Mouse (Mus musculus): ENCODE results near the gene Ppp1r14b. TPM values are rescaled to one million over a fixed set of nuclear protein-coding genes. Genes with fewer than 3 reads are reported as not detected.

Gene Ppp1r14b
- polyA plus RNA-seq, 1 experiment from 2014 or later: 99.5 TPM

DNA sequence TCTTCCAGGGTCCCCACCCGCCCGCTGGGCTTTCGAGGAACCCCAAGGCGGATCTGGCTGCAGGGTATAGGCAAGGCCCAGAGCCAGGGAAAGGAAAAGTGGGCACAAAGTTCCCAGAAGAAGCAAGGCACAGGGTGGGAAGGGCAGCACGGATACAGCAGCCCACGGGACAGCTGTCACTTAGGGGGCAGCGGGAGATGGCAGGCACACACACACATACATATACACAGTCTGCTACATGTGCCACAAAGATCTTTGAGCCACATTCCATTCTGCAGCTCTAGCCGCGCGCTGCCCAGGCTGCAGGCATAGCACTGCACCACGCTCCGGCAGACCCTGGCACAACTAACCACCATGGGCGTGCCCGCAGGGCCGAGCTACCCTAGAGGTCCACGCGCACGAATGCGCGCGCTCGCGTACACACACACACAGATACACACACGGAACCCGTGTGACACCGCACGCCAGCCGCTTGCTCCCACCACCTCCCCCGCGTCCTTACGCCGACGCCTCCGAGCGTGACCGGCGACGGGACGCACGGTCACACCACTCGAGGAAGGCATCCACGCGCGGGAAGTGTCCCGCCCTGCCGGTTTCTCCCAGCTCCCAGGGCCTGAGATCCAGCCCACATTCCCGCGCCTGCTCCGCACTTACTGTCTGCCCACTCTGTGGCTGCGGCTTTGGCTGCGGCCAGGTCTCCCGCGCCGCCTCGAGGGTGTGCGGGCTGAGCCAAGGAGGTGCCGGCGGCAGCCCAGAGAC is 41.2 kb upstream of the Ppp1r14b start:
- Histone ChIP-seq H3K36me3 (ENCODE audit: control insufficient read depth, insufficient read depth, low read length) (no peaks in the 10 kb centered on the region), H3K9ac (replicated peaks; ENCODE audit: low read depth, low read length) (peak overlapping the region; percentile 30; the same call in 1 of the 2 replicates), H3K9me3 (ENCODE audit: control insufficient read depth, low read depth, low read length) (no peaks in the 10 kb centered on the region), H3K27me3 (ENCODE audit: control insufficient read depth, insufficient read depth, low read length) (peaks cover 39% of the 10 kb centered on the region), H3K4me2 (replicated peaks; ENCODE audit: low read depth, low read length) (peak overlapping the region; percentile 83), H3K4me1 (ENCODE audit: control insufficient read depth, insufficient read depth, low read length) (peaks cover 10% of the 10 kb centered on the region; the same call in 1 of the 2 replicates), H3K27ac (ENCODE audit: low read length) (no peak overlapping the region), H3K4me3 (ENCODE audit: low read depth, low read length) (peak overlapping the region; percentile 42)
- no peak for ATAC-seq (ENCODE audit: insufficient number of reproducible peaks, insufficient read depth, low FRiP score, low read depth)
- 5% methylated on average over 58 of the region's 58 CpGs for WGBS

DNA sequence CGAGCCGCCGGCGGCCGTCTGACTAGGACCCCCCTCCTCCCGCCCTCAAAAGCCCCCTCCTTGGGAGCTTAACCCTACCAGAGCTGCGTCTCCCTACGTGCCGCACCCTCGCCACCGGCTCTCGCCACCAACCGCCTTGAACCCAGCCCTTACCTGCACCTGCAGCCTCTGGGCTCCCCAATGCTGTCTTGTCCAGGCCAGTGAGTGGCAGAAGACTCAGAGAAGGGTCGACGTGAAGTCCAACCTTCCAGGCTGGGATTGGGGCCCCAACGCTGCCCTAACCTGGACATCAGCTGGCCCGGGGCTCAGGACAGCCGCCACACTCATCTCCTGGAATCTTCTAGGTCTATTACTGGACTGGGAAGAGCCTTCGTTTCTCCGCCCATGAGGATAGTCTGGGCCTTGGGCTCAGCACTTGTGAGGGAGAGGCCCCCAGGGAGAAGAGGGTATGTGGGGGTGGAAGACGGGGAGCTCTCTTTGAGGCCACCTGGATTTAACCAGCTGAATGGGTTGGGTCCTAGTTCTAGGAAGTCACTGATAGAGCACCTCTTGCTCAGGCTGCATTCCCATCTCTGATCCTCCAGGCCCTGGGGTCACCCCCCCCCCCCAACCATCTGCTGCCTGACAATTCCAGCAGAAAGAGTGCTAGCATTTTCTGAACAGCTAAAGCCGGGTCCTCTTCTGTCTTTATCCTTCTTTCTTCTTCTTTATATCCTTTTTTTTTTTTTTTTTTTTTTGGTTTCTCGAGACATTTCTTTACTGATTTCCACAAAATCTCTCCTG is 40.4 kb upstream of the Ppp1r14b start, which contains the start of gene Kcnk4:
TSS of gene Kcnk4 (minus strand) at position 321 of the 783 bp plus-strand sequence.
- H3K27me3 ChIP-seq (ENCODE audit: control insufficient read depth, insufficient read depth, low read length): peaks cover 39% of the 10 kb centered on the region
- H3K4me2 ChIP-seq (replicated peaks; ENCODE audit: low read depth, low read length): peak within 1 kb of the TSS; percentile 83
- ATAC-seq (ENCODE audit: insufficient number of reproducible peaks, insufficient read depth, low FRiP score, low read depth): no peak
- H3K4me1 ChIP-seq (ENCODE audit: control insufficient read depth, insufficient read depth, low read length): peaks cover 10% of the 10 kb centered on the region; the same call in 1 of the 2 replicates
- H3K27ac ChIP-seq (ENCODE audit: low read length): no peak within 1 kb of the TSS
- no peaks in the 10 kb centered on the region for H3K9me3 ChIP-seq (ENCODE audit: control insufficient read depth, low read depth, low read length)
- H3K9ac ChIP-seq (replicated peaks; ENCODE audit: low read depth, low read length): peak within 1 kb of the TSS; percentile 30; the same call in 1 of the 2 replicates
- peak within 1 kb of the TSS; percentile 42 for H3K4me3 ChIP-seq (ENCODE audit: low read depth, low read length)
- WGBS: 11% methylated on average over 23 of the region's 23 CpGs
- no peaks in the 10 kb centered on the region for H3K36me3 ChIP-seq (ENCODE audit: control insufficient read depth, insufficient read depth, low read length)

DNA sequence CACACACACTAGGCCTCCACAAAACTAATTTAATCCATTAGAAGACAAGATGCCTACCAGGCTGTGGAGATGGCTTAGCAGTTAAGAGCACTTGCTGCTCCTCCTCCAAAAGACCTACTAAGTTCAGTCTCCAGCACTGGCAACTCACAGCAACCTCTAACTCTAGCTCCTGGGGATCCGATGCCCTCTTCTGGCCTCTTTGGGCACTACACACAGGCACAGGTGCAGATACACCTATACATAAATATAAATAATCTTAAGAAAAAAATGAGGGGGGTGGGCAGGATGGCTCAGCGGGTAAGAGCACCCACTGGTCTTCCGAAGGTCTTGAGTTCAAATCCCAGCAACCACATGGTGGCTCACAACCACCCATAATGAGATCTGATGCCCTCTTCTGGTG is 38.5 kb upstream of the Ppp1r14b start:
- H3K9me3 ChIP-seq (ENCODE audit: control insufficient read depth, low read depth, low read length): no peaks in the 10 kb centered on the region
- WGBS: 25% methylated on average over 3 of the region's 3 CpGs
- no peak overlapping the region for H3K9ac ChIP-seq (replicated peaks; ENCODE audit: low read depth, low read length)
- peaks cover 18% of the 10 kb centered on the region; the same call in 1 of the 2 replicates for H3K4me1 ChIP-seq (ENCODE audit: control insufficient read depth, insufficient read depth, low read length)
- H3K4me3 ChIP-seq (ENCODE audit: low read depth, low read length): no peak overlapping the region
- no peaks in the 10 kb centered on the region for H3K36me3 ChIP-seq (ENCODE audit: control insufficient read depth, insufficient read depth, low read length)
- peaks cover 39% of the 10 kb centered on the region for H3K27me3 ChIP-seq (ENCODE audit: control insufficient read depth, insufficient read depth, low read length)
- no peak overlapping the region for H3K27ac ChIP-seq (ENCODE audit: low read length)
- ATAC-seq (ENCODE audit: insufficient number of reproducible peaks, insufficient read depth, low FRiP score, low read depth): no peak
- no peak overlapping the region for H3K4me2 ChIP-seq (replicated peaks; ENCODE audit: low read depth, low read length)

DNA sequence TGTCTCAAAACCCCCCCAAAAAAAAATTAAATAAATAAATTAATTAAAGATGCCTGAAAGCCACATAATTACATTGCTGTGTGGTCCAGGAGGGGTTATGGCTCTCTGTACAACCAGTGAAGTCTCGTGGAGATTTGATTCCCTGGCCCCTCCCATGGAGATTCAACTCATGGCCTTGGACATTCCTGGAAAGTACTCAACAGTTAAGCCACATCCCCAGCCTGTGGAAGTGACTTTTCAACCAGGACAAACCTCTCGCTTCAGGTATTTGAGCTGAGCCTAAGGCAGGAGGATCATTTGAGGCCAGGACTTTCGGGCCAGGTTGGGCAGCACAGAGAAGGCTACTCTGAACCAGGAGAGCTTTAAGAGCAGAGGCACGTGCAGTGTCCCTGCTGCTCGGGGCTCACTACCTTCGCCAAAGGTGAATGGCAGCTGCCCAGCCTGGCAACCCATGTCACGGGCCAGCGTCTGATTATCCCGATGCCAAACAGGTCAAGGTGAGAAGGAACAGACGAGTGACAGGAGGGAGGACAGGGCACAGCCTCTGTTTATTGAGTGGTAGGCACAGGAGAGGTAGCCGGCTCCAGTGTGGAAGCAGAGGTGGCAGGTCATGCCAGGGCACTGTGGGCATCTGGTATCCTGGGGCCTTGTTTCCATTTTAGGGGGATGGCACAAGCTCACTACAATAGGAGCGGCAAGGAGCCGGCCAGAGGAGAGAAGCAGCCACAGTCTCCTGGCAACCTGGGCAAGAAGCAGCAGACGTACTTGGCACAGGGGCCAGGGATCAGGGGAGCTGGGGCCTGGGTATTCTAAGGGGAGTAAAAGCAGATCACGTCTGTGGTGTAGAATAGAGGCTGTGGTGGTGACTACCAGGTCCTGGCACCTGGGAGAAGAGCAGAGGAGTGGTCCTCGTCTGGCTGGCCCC is 37.0 kb upstream of the Ppp1r14b start:
- no peak for ATAC-seq (ENCODE audit: insufficient number of reproducible peaks, insufficient read depth, low FRiP score, low read depth)
- 79% methylated on average over 16 of the region's 16 CpGs for WGBS
- no peak overlapping the region for H3K4me3 ChIP-seq (ENCODE audit: low read depth, low read length)

DNA sequence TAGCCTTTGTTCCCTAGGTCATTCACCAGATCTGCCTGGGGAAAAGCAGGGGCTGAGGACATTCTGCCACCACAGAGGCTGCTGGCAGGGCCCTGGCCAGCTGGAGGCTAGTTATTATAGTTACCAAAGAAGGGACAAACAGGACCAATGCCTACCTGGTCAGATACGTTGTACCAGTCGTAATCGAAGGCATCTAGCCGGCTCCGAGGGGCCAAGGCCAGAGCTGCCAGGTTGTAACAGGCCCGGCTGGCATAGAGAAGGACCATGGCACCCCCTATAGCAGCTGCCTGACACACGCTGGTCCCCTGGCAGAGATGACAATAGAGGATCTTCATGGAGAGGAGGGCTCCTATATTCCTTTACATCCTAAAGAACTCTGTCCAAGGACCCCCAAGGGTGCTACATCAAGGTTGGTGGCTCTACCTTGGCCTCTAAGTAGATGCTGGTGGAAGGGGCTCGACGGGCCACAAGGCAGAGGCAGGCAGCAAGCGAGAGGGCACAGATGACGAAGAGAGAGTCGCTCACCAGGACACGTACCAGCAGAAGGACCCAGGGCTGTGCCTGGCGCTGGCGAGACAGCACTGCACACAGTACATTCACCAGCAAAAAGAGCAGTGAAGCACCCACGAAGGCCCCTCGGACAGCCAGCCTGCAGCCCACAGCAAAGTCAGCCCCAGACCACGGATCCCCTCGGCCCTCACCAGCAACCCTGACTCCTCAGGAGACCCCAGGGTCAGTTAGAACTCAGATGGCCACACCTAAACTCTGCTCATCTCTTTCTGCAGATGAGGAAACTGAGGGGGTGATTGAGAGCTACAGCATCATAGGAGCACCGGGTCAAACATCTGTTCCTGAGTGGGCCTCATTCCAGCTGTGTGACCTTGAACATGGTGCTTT is 35.4 kb upstream of the Ppp1r14b start:
- WGBS: 91% methylated on average over 20 of the region's 20 CpGs
- Histone ChIP-seq H3K4me1 (ENCODE audit: control insufficient read depth, insufficient read depth, low read length) (peaks cover 12% of the 10 kb centered on the region; the same call in 1 of the 2 replicates), H3K4me2 (replicated peaks; ENCODE audit: low read depth, low read length) (no peak overlapping the region), H3K9me3 (ENCODE audit: control insufficient read depth, low read depth, low read length) (no peaks in the 10 kb centered on the region), H3K27me3 (ENCODE audit: control insufficient read depth, insufficient read depth, low read length) (peaks cover 14% of the 10 kb centered on the region), H3K36me3 (ENCODE audit: control insufficient read depth, insufficient read depth, low read length) (no peaks in the 10 kb centered on the region; the same call in 1 of the 2 replicates), H3K4me3 (ENCODE audit: low read depth, low read length) (no peak overlapping the region), H3K27ac (ENCODE audit: low read length) (no peak overlapping the region), H3K9ac (replicated peaks; ENCODE audit: low read depth, low read length) (no peak overlapping the region)
- ATAC-seq (ENCODE audit: insufficient number of reproducible peaks, insufficient read depth, low FRiP score, low read depth): no peak

More for the DNA sequence above, 37.0 kb upstream of the Ppp1r14b start:
- H3K27ac ChIP-seq (ENCODE audit: low read length): no peak overlapping the region
- no peak overlapping the region for H3K9ac ChIP-seq (replicated peaks; ENCODE audit: low read depth, low read length)
- no peaks in the 10 kb centered on the region for H3K9me3 ChIP-seq (ENCODE audit: control insufficient read depth, low read depth, low read length)
- H3K27me3 ChIP-seq (ENCODE audit: control insufficient read depth, insufficient read depth, low read length): peaks cover 26% of the 10 kb centered on the region
- no peaks in the 10 kb centered on the region for H3K36me3 ChIP-seq (ENCODE audit: control insufficient read depth, insufficient read depth, low read length)
- no peak overlapping the region for H3K4me2 ChIP-seq (replicated peaks; ENCODE audit: low read depth, low read length)
- peaks cover 19% of the 10 kb centered on the region; the same call in 1 of the 2 replicates for H3K4me1 ChIP-seq (ENCODE audit: control insufficient read depth, insufficient read depth, low read length)

DNA sequence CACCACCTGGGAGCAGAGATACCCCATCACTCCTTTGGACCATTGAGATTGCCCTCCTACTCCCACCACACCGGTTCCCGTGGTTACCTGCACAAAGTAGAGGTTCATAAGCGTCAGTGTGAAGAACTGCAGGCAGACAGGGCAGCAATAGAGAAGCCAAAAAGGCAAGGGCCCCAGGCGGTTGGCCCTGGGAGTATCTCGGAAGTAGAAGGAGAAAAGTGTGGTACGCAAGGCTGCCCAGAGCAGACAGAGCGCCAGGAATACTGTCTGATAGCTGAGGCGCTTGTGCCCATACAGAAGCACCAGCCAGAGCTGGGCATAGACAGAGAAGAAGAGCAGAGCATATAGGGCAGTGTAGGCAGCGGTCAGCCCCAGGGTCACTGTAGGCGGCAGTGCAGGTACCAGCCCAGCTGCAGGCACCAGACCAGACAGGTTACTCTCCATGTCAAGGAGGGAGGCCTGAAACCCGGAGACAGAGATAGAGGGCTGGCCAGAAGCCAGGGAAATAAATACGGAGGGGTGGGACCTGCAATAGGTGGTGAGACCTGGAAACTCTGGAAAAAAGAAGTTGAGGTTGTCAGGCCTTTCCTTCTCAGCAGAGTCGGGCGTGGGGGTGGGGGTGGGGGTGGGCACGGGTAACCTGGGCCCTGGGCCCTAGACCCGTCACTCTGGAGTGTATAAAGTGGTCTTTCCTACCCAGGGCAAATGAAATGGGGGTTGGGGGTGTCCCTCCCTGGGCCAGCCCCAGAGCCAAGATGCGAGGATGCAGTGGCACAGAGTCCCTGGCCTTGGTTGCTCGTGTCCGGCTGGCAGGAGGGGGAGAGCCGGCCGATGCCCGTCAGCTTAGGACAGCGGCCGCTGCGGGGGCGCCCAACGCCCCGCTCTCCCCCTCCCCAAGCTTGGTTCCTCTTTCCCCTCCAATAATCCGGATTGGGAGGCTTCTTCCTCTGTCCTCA is 34.1 kb upstream of the Ppp1r14b start:
- no peak; the same call in 1 of the 2 replicates for ATAC-seq (ENCODE audit: insufficient number of reproducible peaks, insufficient read depth, low FRiP score, low read depth)
- 20% methylated on average over 29 of the region's 29 CpGs for WGBS
- H3K9me3 ChIP-seq (ENCODE audit: control insufficient read depth, low read depth, low read length): no peaks in the 10 kb centered on the region
- peak overlapping the region; percentile 99 for H3K4me2 ChIP-seq (replicated peaks; ENCODE audit: low read depth, low read length)
- no peak overlapping the region; the same call in 1 of the 2 replicates for H3K27ac ChIP-seq (ENCODE audit: low read length)
- H3K4me1 ChIP-seq (ENCODE audit: control insufficient read depth, insufficient read depth, low read length): peaks cover 11% of the 10 kb centered on the region; the same call in 1 of the 2 replicates
- peak overlapping the region; percentile 82; the same call in 1 of the 2 replicates for H3K9ac ChIP-seq (replicated peaks; ENCODE audit: low read depth, low read length)
- peak overlapping the region; percentile 85 for H3K4me3 ChIP-seq (ENCODE audit: low read depth, low read length)
- no peaks in the 10 kb centered on the region; the same call in 1 of the 2 replicates for H3K36me3 ChIP-seq (ENCODE audit: control insufficient read depth, insufficient read depth, low read length)
- peaks cover 6% of the 10 kb centered on the region; the same call in 1 of the 2 replicates for H3K27me3 ChIP-seq (ENCODE audit: control insufficient read depth, insufficient read depth, low read length)
